Mouse (Mus musculus): ENCODE results near the gene C1galt1. TPM values are rescaled to one million over a fixed set of nuclear protein-coding genes. Genes with fewer than 3 reads are reported as not detected.

C1galt1 gene
- polyA plus RNA-seq, 1 experiment, result 7.5 TPM

DNA sequence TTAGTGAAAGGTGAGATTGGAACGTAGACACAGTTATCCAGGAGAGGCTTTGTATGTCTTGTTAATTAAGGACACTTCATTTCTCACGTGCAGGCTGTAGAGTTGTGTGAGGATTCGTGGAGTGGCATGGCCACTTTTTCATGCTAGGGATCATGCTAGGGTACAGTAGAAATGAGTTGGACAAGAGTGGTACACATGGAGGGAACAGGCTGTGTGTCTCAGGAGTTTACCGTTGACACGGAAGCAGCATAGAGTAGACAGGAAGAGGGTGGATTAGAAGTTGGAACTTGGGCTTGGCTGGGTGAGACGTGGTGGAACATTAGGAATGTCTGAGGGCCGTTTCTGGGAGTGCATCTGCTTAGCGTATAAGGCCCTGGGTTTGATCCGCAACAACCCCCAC, 4.1 kb downstream of the C1galt1 start:
- TF ChIP-seq POLR2A (IDR thresholded peaks at IDR 0.05; ENCODE audit: low read depth, low read length) (no peak), CTCF (conservative IDR thresholded peaks at IDR 0.05; ENCODE audit: insufficient read depth, insufficient read length, low read depth, low read length) (no peak)
- H3K27ac ChIP-seq (ENCODE audit: insufficient read depth, low read depth, low read length), result no peak overlapping the region
- no peaks in the 10 kb centered on the region for H3K27me3 ChIP-seq (replicated peaks; ENCODE audit: control insufficient read depth, insufficient read depth, low read length)
- peaks cover 26% of the 10 kb centered on the region for H3K4me1 ChIP-seq (ENCODE audit: control insufficient read depth, insufficient read depth, low read length)
- DNase-seq, result no peak
- no peak overlapping the region for H3K4me3 ChIP-seq (ENCODE audit: insufficient read depth, low read depth, low read length)
- H3K36me3 ChIP-seq (ENCODE audit: control insufficient read depth, insufficient read depth, low read length), result no peaks in the 10 kb centered on the region
- WGBS, result 85% methylated on average over 9 of the region's 9 CpGs

DNA sequence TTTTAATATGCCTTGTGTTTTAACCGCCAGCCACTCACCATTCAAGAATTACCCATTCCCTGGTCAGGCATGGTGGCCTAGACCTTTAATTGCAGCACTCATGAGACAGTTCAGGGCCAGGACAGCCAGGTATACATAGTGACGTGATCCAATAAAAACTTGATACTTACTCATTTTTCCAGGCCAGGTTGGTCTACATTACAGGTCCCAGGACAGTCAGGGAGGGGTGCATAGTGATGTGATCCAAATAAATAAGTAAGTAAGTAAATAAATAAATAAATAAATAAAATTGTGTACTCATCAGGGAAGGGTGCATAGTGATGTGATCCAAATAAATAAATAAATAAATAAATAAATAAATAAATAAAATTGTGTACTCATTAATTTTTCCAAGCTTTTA, 6.4 kb downstream of the C1galt1 start:
- Histone ChIP-seq H3K4me3 (ENCODE audit: insufficient read depth, low read depth, low read length) (no peak overlapping the region), H3K27ac (ENCODE audit: insufficient read depth, low read depth, low read length) (no peak overlapping the region), H3K36me3 (ENCODE audit: control insufficient read depth, insufficient read depth, low read length) (no peaks in the 10 kb centered on the region), H3K4me1 (ENCODE audit: control insufficient read depth, insufficient read depth, low read length) (peaks cover 26% of the 10 kb centered on the region), H3K27me3 (replicated peaks; ENCODE audit: control insufficient read depth, insufficient read depth, low read length) (no peaks in the 10 kb centered on the region)
- TF ChIP-seq POLR2A (IDR thresholded peaks at IDR 0.05; ENCODE audit: low read depth, low read length) (no peak), CTCF (conservative IDR thresholded peaks at IDR 0.05; ENCODE audit: insufficient read depth, insufficient read length, low read depth, low read length) (no peak)
- no peak for DNase-seq
- 93% methylated on average over 2 of the region's 2 CpGs for WGBS

DNA sequence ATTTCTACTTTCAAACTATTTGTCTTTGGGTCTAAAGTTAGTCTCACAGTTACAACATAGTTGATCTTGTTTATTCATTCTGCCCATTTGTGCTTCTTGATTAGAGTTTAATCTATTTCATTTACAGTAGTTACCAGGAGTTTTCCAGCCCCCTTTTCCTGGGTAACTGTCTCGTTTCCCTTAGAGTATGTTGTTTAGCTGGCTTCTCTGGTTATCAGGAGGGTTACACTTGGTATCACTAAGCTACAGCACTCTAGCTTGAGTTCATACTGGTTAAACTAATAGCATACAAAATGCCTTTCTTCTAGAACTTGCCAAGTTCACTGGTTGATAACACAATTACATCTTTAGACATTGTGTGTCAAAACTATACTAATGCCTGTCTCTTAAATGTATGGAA, 8.3 kb downstream of the C1galt1 start:
- no peaks in the 10 kb centered on the region for H3K36me3 ChIP-seq (ENCODE audit: control insufficient read depth, insufficient read depth, low read length)
- no peak overlapping the region for H3K27ac ChIP-seq (ENCODE audit: insufficient read depth, low read depth, low read length)
- TF ChIP-seq CTCF (conservative IDR thresholded peaks at IDR 0.05; ENCODE audit: insufficient read depth, insufficient read length, low read depth, low read length) (no peak), POLR2A (IDR thresholded peaks at IDR 0.05; ENCODE audit: low read depth, low read length) (no peak)
- H3K4me3 ChIP-seq (ENCODE audit: insufficient read depth, low read depth, low read length), result no peak overlapping the region
- H3K27me3 ChIP-seq (replicated peaks; ENCODE audit: control insufficient read depth, insufficient read depth, low read length), result no peaks in the 10 kb centered on the region
- WGBS, result 58% methylated on average over 1 of the region's 1 CpGs
- H3K4me1 ChIP-seq (ENCODE audit: control insufficient read depth, insufficient read depth, low read length), result peaks cover 31% of the 10 kb centered on the region
- DNase-seq, result no peak

DNA sequence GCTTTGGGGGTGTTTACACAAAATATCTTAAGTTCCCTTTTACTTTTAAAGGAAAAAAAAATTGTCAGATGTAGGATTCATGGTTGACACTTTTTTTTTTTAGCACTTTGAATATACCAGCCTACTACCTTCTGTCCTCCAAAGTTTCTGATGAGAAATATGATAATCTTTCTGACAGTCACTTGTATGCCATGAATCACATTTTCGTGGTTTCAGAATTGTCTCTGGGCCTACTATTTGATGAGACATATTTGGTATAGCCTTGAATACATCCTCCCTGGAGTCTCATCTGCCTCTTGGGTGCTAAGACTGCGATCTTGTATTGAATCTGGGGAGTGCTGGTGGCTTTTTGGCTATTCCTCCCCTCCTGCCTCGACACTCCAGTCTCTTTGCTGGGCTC, 8.8 kb downstream of the C1galt1 start:
- Histone ChIP-seq H3K36me3 (ENCODE audit: control insufficient read depth, insufficient read depth, low read length) (no peaks in the 10 kb centered on the region), H3K4me3 (ENCODE audit: insufficient read depth, low read depth, low read length) (no peak overlapping the region), H3K27me3 (replicated peaks; ENCODE audit: control insufficient read depth, insufficient read depth, low read length) (no peaks in the 10 kb centered on the region), H3K27ac (ENCODE audit: insufficient read depth, low read depth, low read length) (no peak overlapping the region), H3K4me1 (ENCODE audit: control insufficient read depth, insufficient read depth, low read length) (peaks cover 26% of the 10 kb centered on the region)
- DNase-seq, result no peak
- TF ChIP-seq POLR2A (IDR thresholded peaks at IDR 0.05; ENCODE audit: low read depth, low read length) (no peak), CTCF (conservative IDR thresholded peaks at IDR 0.05; ENCODE audit: insufficient read depth, insufficient read length, low read depth, low read length) (no peak)
- WGBS, result 87% methylated on average over 3 of the region's 3 CpGs

GRCm38 (mm10) chr6:7856682-7857290, 12.1 kb downstream of the C1galt1 start:
- DNase-seq, result no peak
- TF ChIP-seq POLR2A (IDR thresholded peaks at IDR 0.05; ENCODE audit: low read depth, low read length) (no peak), CTCF (conservative IDR thresholded peaks at IDR 0.05; ENCODE audit: insufficient read depth, insufficient read length, low read depth, low read length) (peak; percentile 24; the same call in 1 of the 2 replicates)
- H3K4me3 ChIP-seq (ENCODE audit: insufficient read depth, low read depth, low read length), result no peak overlapping the region
- 51% methylated on average over 5 of the region's 5 CpGs for WGBS
- H3K27me3 ChIP-seq (replicated peaks; ENCODE audit: control insufficient read depth, insufficient read depth, low read length), result no peaks in the 10 kb centered on the region
- H3K27ac ChIP-seq (ENCODE audit: insufficient read depth, low read depth, low read length), result no peak overlapping the region
- peaks cover 15% of the 10 kb centered on the region for H3K4me1 ChIP-seq (ENCODE audit: control insufficient read depth, insufficient read depth, low read length)
- no peaks in the 10 kb centered on the region for H3K36me3 ChIP-seq (ENCODE audit: control insufficient read depth, insufficient read depth, low read length)

DNA sequence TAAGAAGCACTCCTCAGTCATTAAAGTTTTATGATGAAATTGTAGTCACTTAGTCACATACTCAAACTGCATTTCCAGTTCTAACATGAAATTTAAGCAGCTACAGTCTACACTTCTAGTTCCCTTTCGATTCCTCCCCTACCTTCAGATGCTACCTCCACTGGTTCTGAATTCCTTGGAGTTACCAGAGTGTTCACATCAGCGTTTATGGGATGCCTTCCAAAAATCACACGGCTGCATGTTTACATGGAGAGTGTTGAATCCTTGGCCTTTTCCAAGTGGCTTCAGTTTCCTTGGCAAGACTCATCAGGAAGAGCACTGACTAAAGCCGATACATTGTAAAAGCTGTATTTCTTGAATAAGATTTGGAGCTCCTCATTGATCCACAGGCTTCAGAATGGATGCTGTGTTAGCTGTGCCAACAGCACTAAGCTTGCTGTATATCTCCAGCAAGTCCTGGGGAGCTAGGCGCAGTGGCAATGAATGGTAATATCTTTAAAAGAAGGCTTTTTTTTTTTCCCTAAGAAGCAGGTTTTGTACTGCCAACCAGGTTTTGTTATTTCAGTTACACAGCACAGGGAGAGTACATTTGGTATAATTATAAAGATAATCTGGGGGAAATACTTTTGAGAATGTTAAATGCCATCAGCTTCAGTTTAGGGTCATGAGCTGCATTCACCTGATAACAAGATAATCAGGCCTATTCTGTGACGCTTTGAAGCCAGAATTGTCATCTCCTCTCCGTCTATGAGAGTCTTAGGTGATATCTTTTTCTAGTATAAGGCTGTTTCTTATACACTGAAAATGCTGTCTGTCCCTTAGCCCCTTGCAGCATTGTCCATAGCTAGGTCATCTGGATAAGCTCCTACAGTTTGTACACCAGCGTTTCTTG, 13.0 kb downstream of the C1galt1 start:
- Histone ChIP-seq H3K27ac (ENCODE audit: insufficient read depth, low read depth, low read length) (no peak overlapping the region), H3K4me1 (ENCODE audit: control insufficient read depth, insufficient read depth, low read length) (peaks cover 15% of the 10 kb centered on the region), H3K27me3 (replicated peaks; ENCODE audit: control insufficient read depth, insufficient read depth, low read length) (no peaks in the 10 kb centered on the region), H3K4me3 (ENCODE audit: insufficient read depth, low read depth, low read length) (no peak overlapping the region), H3K36me3 (ENCODE audit: control insufficient read depth, insufficient read depth, low read length) (no peaks in the 10 kb centered on the region)
- DNase-seq, result peak; percentile 56
- 56% methylated on average over 8 of the region's 8 CpGs for WGBS
- TF ChIP-seq CTCF (conservative IDR thresholded peaks at IDR 0.05; ENCODE audit: insufficient read depth, insufficient read length, low read depth, low read length), result no peak
- no peak for TF ChIP-seq POLR2A (IDR thresholded peaks at IDR 0.05; ENCODE audit: low read depth, low read length)

- peaks cover 15% of the 10 kb centered on the region for H3K4me1 ChIP-seq (ENCODE audit: control insufficient read depth, insufficient read depth, low read length)
- H3K36me3 ChIP-seq (ENCODE audit: control insufficient read depth, insufficient read depth, low read length), result no peaks in the 10 kb centered on the region
- DNase-seq, result no peak
- TF ChIP-seq POLR2A (IDR thresholded peaks at IDR 0.05; ENCODE audit: low read depth, low read length), result no peak
- TF ChIP-seq CTCF (conservative IDR thresholded peaks at IDR 0.05; ENCODE audit: insufficient read depth, insufficient read length, low read depth, low read length), result no peak
- WGBS, result 76% methylated on average over 5 of the region's 5 CpGs
- no peak overlapping the region for H3K4me3 ChIP-seq (ENCODE audit: insufficient read depth, low read depth, low read length)
- H3K27me3 ChIP-seq (replicated peaks; ENCODE audit: control insufficient read depth, insufficient read depth, low read length), result no peaks in the 10 kb centered on the region
- no peak overlapping the region for H3K27ac ChIP-seq (ENCODE audit: insufficient read depth, low read depth, low read length)
Measured at GRCm38 (mm10) chr6:7858586-7858985, 13.9 kb downstream of the C1galt1 start.

Data from kidney, adult 2 months (tissue).